Mouse (Mus musculus) bone marrow, adult 2 months (tissue): ENCODE results near the gene Immp2l. TPM values are rescaled to one million over a fixed set of nuclear protein-coding genes. Genes with fewer than 3 reads are reported as not detected.

Source experiments
- H3K27ac ChIP-seq: fragments of 200-500 bp; 2 replicates; pipeline ENCODE4 v1.5.1; 2012; ENCODE audit warnings: low read depth, mild to moderate bottlenecking, control low read depth, inconsistent platforms, low read length; ENCODE audit not compliant: control insufficient read depth, poor library complexity, insufficient read depth
- H3K4me1 ChIP-seq: fragments of 200-500 bp; 2 replicates; pipeline ENCODE4 v1.6.1; 2011; ENCODE audit warnings: low read length; ENCODE audit not compliant: control insufficient read depth, insufficient read depth
- H3K4me3 ChIP-seq: fragments of 200-500 bp; replicated peaks from 2 replicates; pipeline ENCODE3; 2011; ENCODE audit warnings: mild to moderate bottlenecking, low read depth, low read length, control low read depth; ENCODE audit not compliant: control insufficient read depth
- CTCF ChIP-seq: fragments of 200-500 bp; IDR thresholded peaks from 2 replicates; pipeline ENCODE4 v1.5.1; 2011; ENCODE audit warnings: low read length, control low read depth; ENCODE audit not compliant: control insufficient read depth, insufficient read depth
- POLR2A ChIP-seq: fragments of 200-500 bp; IDR thresholded peaks from 2 replicates; pipeline ENCODE4 v1.6.1; 2011; ENCODE audit warnings: low read depth, mild to moderate bottlenecking, control low read depth, low read length, borderline replicate concordance; ENCODE audit not compliant: control insufficient read depth
- WGBS: fragments of 180-500 bp; shearing (Covaris S2); methylation state at CpG from one replicate; pipeline ENCODE4 v1.1.7; 2018; 5-methylcytosine and 5-hydroxymethylcytosine counted together
- polyA plus RNA-seq: library from polyadenylated mRNA; stranded (reverse); fragments of >200 nt; gene quantifications from 2 replicates; pipeline ENCODE4 v1.2.4, GENCODE M21; 2011; ENCODE audit warnings: low replicate concordance; ENCODE audit not compliant: missing spikeins, insufficient read depth, insufficient read length

The Immp2l gene
- polyA plus RNA-seq, 1 experiment = not detected

DNA sequence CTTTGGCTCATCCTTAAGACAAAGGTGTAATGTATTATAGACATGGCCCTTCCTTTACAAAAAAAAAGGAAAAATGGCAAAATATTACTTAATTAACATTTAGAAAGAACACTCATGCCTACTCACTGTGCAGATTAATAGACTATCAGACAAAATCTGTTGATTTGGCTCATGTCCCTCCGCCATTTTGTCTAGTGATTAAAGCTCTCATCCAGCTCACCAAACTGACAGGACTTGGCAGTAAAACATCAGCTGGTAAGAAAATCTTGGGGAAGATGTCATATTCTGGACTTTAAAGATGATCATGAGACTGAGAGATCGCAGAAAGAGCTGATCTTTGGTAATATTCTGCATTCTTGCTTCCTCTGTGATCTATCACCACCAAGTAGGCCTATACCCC lies 293.5 kb downstream of the Immp2l start:
- WGBS = 77% methylated on average over 2 of the region's 2 CpGs
- no peaks in the 10 kb centered on the region for H3K4me1 ChIP-seq
- no peak overlapping the region for H3K27ac ChIP-seq
- TF ChIP-seq POLR2A = no peak
- no peak overlapping the region for H3K4me3 ChIP-seq

DNA sequence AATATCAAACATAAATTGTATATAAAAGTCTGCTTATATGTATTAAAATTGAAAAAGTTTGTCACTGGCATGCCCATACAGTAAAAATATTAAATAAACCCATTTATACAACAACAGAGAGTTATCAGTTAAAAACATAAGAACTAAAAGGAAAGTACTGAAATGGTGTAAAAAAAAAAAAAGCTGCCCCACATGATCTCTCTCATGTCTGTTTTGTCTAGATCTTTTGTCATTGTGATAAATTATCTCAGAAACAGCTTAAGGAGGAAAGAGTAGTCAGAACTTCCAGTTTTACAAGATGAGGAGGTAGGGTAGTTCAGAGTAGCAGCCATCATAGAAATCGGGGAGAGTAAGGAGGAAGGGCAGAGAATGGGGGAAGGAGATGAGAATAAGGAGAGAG lies 298.1 kb downstream of the Immp2l start:
- H3K4me3 ChIP-seq = no peak overlapping the region
- H3K27ac ChIP-seq = no peak overlapping the region
- H3K4me1 ChIP-seq = no peaks in the 10 kb centered on the region
- 72% methylated on average over 1 of the region's 1 CpGs for WGBS
- TF ChIP-seq POLR2A (no peak), CTCF (no peak)

DNA sequence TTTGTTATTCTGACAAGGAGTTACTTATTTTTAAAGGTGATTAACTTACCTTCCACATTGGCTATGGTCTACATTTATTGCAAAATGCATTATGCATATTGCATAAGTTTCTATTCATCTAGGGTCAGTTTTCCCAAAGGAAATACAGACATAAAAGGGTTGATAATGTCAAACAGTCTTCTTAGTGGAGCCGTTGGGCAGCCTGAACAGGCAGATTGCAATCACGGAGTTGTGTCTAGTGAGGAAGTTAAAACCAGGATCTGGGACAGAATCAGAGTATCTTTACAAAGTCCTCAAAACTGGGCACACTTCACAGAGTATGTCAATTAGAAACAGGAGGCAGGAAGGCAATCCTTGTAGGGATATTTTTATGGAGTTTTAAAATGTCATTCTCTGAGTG lies 300.5 kb downstream of the Immp2l start:
- Histone ChIP-seq H3K4me3 (no peak overlapping the region), H3K27ac (no peak overlapping the region), H3K4me1 (no peaks in the 10 kb centered on the region)
- no peak for TF ChIP-seq POLR2A
- TF ChIP-seq CTCF = no peak
- WGBS = 53% methylated on average over 2 of the region's 2 CpGs

DNA sequence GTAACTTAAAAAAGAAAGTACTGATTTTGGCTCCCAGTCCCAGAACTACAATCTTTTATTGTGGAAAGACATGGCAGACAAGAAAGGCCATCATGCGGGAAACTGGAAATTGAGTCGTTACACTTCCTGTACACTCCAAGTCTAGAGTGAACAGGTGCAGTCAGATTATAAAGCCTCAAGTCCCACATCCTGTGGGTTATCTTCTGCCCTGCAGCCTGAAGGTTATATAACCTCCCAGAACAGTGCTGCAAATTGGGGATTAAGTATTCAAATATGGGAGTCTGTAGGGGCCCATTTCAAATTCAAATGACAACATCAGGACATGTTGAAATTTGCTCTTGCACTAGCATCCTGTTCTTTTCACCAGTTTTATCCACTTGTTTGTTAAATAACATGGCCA lies 301.9 kb downstream of the Immp2l start:
- TF ChIP-seq POLR2A = no peak
- no peak for TF ChIP-seq CTCF
- Histone ChIP-seq H3K4me3 (no peak overlapping the region), H3K27ac (no peak overlapping the region), H3K4me1 (no peaks in the 10 kb centered on the region)
- WGBS = 20% methylated on average over 2 of the region's 2 CpGs

DNA sequence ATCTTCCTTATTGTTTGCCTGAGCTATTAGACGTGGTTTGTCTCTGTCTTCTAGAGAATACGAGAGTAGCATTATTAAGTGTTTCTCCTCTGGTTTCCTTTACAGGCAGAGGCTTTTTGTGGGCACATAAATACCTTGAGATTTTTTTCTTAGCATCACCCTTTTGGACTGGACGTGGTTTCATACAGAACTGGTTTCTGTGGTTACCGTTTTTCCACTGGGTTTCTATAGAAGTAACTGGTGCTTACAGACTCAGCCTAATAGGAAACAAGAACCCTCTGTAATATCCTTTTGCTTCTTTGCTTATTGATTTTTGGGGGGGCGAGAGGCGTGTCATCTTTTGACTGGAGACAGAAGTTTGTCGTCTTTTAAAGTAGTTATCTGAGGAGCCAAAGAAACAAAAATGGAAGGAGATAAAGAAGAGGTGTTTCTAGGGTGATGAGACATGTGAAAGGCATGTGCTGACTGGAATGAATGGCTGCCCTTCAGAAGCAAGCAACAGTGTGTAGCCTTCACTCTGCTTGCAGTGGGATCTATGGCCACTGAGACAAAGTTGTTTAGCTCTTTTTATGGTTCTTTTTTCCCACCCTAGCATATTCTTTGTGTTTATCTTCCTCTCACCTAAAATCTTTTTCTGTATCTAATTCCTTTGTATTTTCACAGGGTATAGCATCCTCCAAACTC lies 307.2 kb downstream of the Immp2l start:
- TF ChIP-seq POLR2A = no peak
- no peak for TF ChIP-seq CTCF
- Histone ChIP-seq H3K27ac (no peak overlapping the region), H3K4me1 (no peaks in the 10 kb centered on the region), H3K4me3 (no peak overlapping the region)
- 52% methylated on average over 7 of the region's 7 CpGs for WGBS

DNA sequence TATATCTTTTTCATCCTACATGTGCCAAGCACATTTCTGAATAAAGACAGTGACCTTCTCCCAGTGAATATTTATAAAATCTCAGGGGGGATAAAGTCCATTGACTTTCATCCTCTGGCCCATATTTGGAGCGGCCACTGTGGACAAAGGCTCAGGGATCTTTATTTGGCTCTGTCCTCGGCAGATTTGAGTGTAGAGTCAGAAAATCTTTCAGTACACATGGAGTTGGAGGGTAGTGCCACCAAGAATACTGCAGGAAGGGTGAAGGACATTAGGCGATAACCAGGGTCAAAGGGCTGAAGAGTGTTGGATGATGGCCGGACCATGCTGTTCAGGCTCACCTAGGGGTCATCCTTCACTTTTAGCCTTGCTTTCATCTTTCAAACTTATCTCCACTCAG lies 321.7 kb downstream of the Immp2l start:
- H3K4me1 ChIP-seq = no peaks in the 10 kb centered on the region
- H3K27ac ChIP-seq = no peak overlapping the region
- no peak overlapping the region for H3K4me3 ChIP-seq
- 84% methylated on average over 4 of the region's 4 CpGs for WGBS
- TF ChIP-seq POLR2A = no peak
- no peak for TF ChIP-seq CTCF

DNA sequence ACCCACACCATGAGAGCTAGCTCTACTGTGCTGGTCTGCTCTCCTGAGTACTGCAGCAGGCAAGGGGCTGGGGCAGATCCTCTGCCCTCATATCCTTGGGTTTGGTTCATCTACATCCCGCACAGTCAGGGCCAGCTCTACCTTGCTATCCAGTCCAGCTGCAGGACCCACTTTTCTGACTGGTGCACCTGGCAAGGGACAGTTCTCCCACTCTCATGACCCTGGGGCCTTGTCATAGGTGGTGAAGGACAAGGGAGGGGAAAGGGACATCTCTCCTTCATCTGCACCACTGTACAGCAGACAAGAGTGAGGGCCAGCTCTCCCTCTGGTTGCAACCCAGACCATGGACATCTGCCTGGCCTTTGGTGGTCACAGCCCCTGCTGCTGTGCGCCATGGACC lies 323.6 kb downstream of the Immp2l start:
- 79% methylated on average over 2 of the region's 2 CpGs for WGBS
- no peaks in the 10 kb centered on the region for H3K4me1 ChIP-seq
- no peak overlapping the region for H3K4me3 ChIP-seq
- TF ChIP-seq CTCF (no peak), POLR2A (no peak)
- no peak overlapping the region for H3K27ac ChIP-seq

DNA sequence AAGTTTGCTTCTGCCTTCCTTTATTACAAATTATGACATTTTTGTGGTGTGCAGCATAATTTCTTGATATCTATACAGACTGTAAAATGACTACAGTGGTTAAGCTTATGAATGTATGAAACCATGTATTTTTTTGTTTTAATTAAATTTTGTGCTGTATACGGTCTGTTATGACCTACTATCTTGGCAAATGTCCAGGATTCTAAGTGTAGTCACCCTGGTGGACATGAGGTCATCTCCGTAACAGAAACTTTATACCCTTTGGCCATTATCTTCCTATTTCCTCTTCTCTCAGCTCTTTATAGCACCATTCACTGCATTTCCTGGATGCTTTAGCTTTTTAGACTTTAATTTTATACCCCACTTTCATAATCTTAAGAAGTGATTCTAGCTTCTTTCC lies 325.5 kb downstream of the Immp2l start:
- WGBS = 75% methylated on average over 2 of the region's 2 CpGs
- no peak for TF ChIP-seq POLR2A
- no peak for TF ChIP-seq CTCF
- Histone ChIP-seq H3K27ac (no peak overlapping the region), H3K4me3 (no peak overlapping the region), H3K4me1 (no peaks in the 10 kb centered on the region)

DNA sequence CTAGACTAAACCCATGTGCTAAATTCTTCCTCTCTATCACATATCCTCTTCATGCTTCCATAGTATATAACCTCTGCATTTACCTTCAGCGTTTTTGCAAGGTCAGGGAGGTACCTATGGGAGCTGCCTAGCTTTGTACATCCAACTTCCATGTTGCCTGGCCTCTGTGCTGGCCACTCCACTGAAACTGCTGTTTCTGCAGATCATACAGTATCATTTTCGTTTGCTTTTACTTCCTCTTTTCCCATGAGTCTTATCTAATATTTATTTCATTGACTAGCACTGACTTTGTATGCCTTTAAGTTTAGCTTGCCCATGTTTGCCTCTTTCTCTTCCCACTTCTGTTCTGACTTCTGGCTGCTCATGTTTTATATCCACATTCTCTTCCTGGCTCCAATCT lies 325.9 kb downstream of the Immp2l start:
- Histone ChIP-seq H3K4me1 (no peaks in the 10 kb centered on the region), H3K27ac (no peak overlapping the region), H3K4me3 (no peak overlapping the region)
- WGBS = 21% methylated on average over 2 of the region's 2 CpGs
- TF ChIP-seq POLR2A = no peak
